Mouse (Mus musculus) MEL (cell line): ENCODE measurements around the gene Sh2b1.

Source experiments
- BHLHE40 ChIP-seq: IDR thresholded peaks from 2 replicates; pipeline ENCODE4 v1.6.1; 2012; ENCODE audit warnings: low read depth, mild to moderate bottlenecking, inconsistent platforms, low read length, improper control_type of control experiment, borderline replicate concordance
- CHD2 ChIP-seq: IDR thresholded peaks from 2 replicates; pipeline ENCODE4 v1.6.1; 2011; ENCODE audit warnings: low read length, improper control_type of control experiment
- CTCF ChIP-seq, 3 experiments: IDR thresholded peaks in 2 of 3; conservative IDR thresholded peaks in 1 of 3; 2 replicates each; pipeline ENCODE4 v1.5.1; 2011 to 2012; ENCODE audit warnings: low read length in 3 of 3, low read depth in 2 of 3, mild to moderate bottlenecking in 2 of 3, improper control_type of control experiment in 1 of 3, inconsistent platforms in 1 of 3, mixed read lengths in 1 of 3, moderate library complexity in 1 of 3; ENCODE audit not compliant: control insufficient read depth in 1 of 3, insufficient read depth in 1 of 3, poor library complexity in 1 of 3, severe bottlenecking in 1 of 3
- E2F4 ChIP-seq: IDR thresholded peaks from 2 replicates; pipeline ENCODE4 v1.6.1; 2011; ENCODE audit warnings: low read depth, low read length, improper control_type of control experiment, borderline replicate concordance
- ELF1 ChIP-seq: IDR thresholded peaks from 2 replicates; pipeline ENCODE4 v1.6.1; 2014; ENCODE audit warnings: low read depth, mild to moderate bottlenecking, inconsistent platforms, low read length, improper control_type of control experiment, moderate library complexity
- EP300 ChIP-seq, 2 experiments: IDR thresholded peaks; 2 replicates each; pipeline ENCODE4 v1.6.1; 2011; ENCODE audit warnings: improper control_type of control experiment in 2 of 2, low read length in 2 of 2, low read depth in 1 of 2, mild to moderate bottlenecking in 1 of 2
- GATA1 ChIP-seq: IDR thresholded peaks from 2 replicates; pipeline ENCODE4 v1.6.1; 2011; ENCODE audit warnings: low read depth, low read length, improper control_type of control experiment
- HCFC1 ChIP-seq: IDR thresholded peaks from 2 replicates; pipeline ENCODE4 v1.6.1; 2012; ENCODE audit warnings: low read depth, mild to moderate bottlenecking, inconsistent platforms, low read length, improper control_type of control experiment, moderate library complexity
- POLR2A ChIP-seq, 2 experiments: IDR thresholded peaks; 2 replicates each; pipeline ENCODE4 v1.6.1; 2011 to 2012; ENCODE audit warnings: low read length in 2 of 2, mild to moderate bottlenecking in 2 of 2, control low read depth in 1 of 2, improper control_type of control experiment in 1 of 2, low read depth in 1 of 2, moderate library complexity in 1 of 2; ENCODE audit not compliant: control insufficient read depth in 1 of 2, insufficient read depth in 1 of 2, poor library complexity in 1 of 2
- POLR2AphosphoS2 ChIP-seq: IDR thresholded peaks from 2 replicates; pipeline ENCODE4 v1.6.1; 2011; ENCODE audit warnings: low read length, improper control_type of control experiment
- TBP ChIP-seq: IDR thresholded peaks from 2 replicates; pipeline ENCODE4 v1.8.0; 2011; ENCODE audit warnings: low read depth, low read length, improper control_type of control experiment
- TCF12 ChIP-seq: IDR thresholded peaks from 2 replicates; pipeline ENCODE4 v1.6.1; 2014; ENCODE audit warnings: low read depth, mild to moderate bottlenecking, inconsistent platforms, low read length, improper control_type of control experiment, moderate library complexity
- USF1 ChIP-seq: IDR thresholded peaks from 2 replicates; pipeline ENCODE4 v1.6.1; 2014; ENCODE audit warnings: low read depth, mild to moderate bottlenecking, inconsistent platforms, low read length, improper control_type of control experiment, moderate library complexity
- ZC3H11A ChIP-seq: IDR thresholded peaks from 2 replicates; pipeline ENCODE4 v1.6.1; 2012; ENCODE audit warnings: low read depth, mild to moderate bottlenecking, inconsistent platforms, low read length, improper control_type of control experiment

- TF ChIP-seq CTCF (IDR thresholded peaks at IDR 0.05 in 2 of 3, conservative IDR thresholded peaks at IDR 0.05 in 1 of 3; ENCODE audit: control insufficient read depth in 1 of 3, insufficient read depth in 1 of 3, low read depth in 2 of 3, low read length in 3 of 3, poor library complexity in 1 of 3, severe bottlenecking in 1 of 3) (no peak), ZC3H11A (no peak), CHD2 (no peak), GATA1 (no peak), E2F4 (no peak), TCF12 (no peak), POLR2A (IDR thresholded peaks at IDR 0.05; ENCODE audit: control insufficient read depth in 1 of 2, insufficient read depth in 1 of 2, low read depth in 1 of 2, low read length in 2 of 2, poor library complexity in 1 of 2) (no peak), ELF1 (no peak), EP300 (IDR thresholded peaks at IDR 0.05; ENCODE audit: low read depth in 1 of 2, low read length in 2 of 2) (no peak), BHLHE40 (no peak), TBP (no peak), HCFC1 (no peak), POLR2AphosphoS2 (no peak), USF1 (no peak)
These were observed 30.7 kb downstream of the Sh2b1 start for GRCm38 (mm10) chr7:126444536-126444935.
